Mouse (Mus musculus): ENCODE measurements around the gene Hectd1.

GRCm38 (mm10) chr12:51736807-51737206, 92.5 kb downstream of the Hectd1 start:
- TF ChIP-seq CTCF (IDR thresholded peaks at IDR 0.05; ENCODE audit: control insufficient read depth, insufficient read depth, insufficient replicate concordance, low read depth, low read length) (no peak), POLR2A (IDR thresholded peaks at IDR 0.05; ENCODE audit: control insufficient read depth, low read depth, low read length) (no peak)

All from testis, adult 2 months (tissue).